7 mouse cellular contexts compared by ENCODE assay signal in the genomic region with DNA sequence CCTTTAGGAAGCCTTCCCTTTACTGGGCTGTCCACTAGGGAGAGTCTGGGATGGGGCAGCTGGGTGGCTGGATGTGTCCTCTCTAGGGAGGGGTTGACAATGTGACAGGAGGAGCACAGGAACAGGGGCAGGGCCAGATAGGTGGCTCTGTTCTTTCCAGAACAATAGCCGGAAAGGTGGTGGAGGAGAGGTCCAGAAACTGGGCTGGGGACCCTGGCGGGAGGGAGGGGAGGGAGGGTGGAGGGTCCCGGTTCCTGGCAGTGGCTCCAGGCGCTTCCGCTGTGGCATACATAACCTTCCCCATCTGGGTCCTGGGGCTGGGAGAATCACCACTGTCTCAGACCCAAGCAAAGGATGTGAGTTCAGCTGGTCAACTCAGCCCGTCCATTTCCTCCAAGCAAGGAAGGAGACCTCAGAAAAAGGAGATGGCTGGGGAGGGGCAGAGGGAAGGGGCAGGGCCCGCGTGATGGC. TPM values are rescaled to one million over a fixed set of nuclear protein-coding genes. Genes with fewer than 3 reads are reported as not detected.
DNase-seq lines count a peak whose midpoint lies in the region; ATAC-seq lines count a peak whose summit lies in the region.

No protein-coding gene starts in this region.

- peak; percentile 63 for DNase-seq in lung, postnatal 14 days
- DNase-seq in thymus, postnatal 36 days: no peak
- no peak for DNase-seq in layer of hippocampus, adult 18-20 months (ENCODE audit: low spot score in 2 of 2)
- no peak for DNase-seq in right cerebral cortex, postnatal 25 days

- H3K4me3 ChIP-seq in forebrain, embryonic 12.5 days (replicated peaks): no peak overlapping the region
- H3K4me3 ChIP-seq in heart, embryonic 13.5 days: peak overlapping the region; percentile 93
- H3K4me3 ChIP-seq in kidney, embryonic 15.5 days (replicated peaks): peak overlapping the region; percentile 83

- no peak for ATAC-seq in forebrain, embryonic 12.5 days (ENCODE audit: low FRiP score)
- no peak for ATAC-seq in heart, embryonic 13.5 days (ENCODE audit: extremely low read depth, insufficient number of reproducible peaks, low FRiP score, low TSS enrichment)
- ATAC-seq in kidney, embryonic 15.5 days (replicated peaks; ENCODE audit: low FRiP score): no peak

- H3K9me3 ChIP-seq in forebrain, embryonic 12.5 days: no peaks in the 10 kb centered on the region
- no peaks in the 10 kb centered on the region for H3K9me3 ChIP-seq in heart, embryonic 13.5 days
- H3K9me3 ChIP-seq in kidney, embryonic 15.5 days (replicated peaks): no peaks in the 10 kb centered on the region

- peak overlapping the region; percentile 59 for H3K27ac ChIP-seq in forebrain, embryonic 12.5 days
- peak overlapping the region; percentile 96 for H3K27ac ChIP-seq in heart, embryonic 13.5 days (replicated peaks)
- peak overlapping the region; percentile 82 for H3K27ac ChIP-seq in kidney, embryonic 15.5 days

- H3K9ac ChIP-seq in forebrain, embryonic 12.5 days: peak overlapping the region; percentile 33; the same call in 1 of the 2 replicates
- peak overlapping the region; percentile 97 for H3K9ac ChIP-seq in heart, embryonic 13.5 days
- H3K9ac ChIP-seq in kidney, embryonic 15.5 days: peak overlapping the region; percentile 82; the same call in 1 of the 2 replicates

- peaks cover 41% of the 10 kb centered on the region for H3K36me3 ChIP-seq in forebrain, embryonic 12.5 days (replicated peaks)
- peaks cover 59% of the 10 kb centered on the region for H3K36me3 ChIP-seq in heart, embryonic 13.5 days
- H3K36me3 ChIP-seq in kidney, embryonic 15.5 days: peaks cover 47% of the 10 kb centered on the region

- peak overlapping the region; percentile 85 for H3K4me2 ChIP-seq in forebrain, embryonic 12.5 days
- peak overlapping the region; percentile 92 for H3K4me2 ChIP-seq in heart, embryonic 13.5 days
- H3K4me2 ChIP-seq in kidney, embryonic 15.5 days: peak overlapping the region; percentile 94

- peaks cover 69% of the 10 kb centered on the region for H3K4me1 ChIP-seq in forebrain, embryonic 12.5 days
- peaks cover 75% of the 10 kb centered on the region for H3K4me1 ChIP-seq in heart, embryonic 13.5 days
- H3K4me1 ChIP-seq in kidney, embryonic 15.5 days: peaks cover 63% of the 10 kb centered on the region

- WGBS in forebrain, embryonic 12.5 days: 69% methylated on average over 8 of the region's 8 CpGs
- 47% methylated on average over 8 of the region's 8 CpGs for WGBS in heart, embryonic 13.5 days
- WGBS in kidney, embryonic 15.5 days: 59% methylated on average over 8 of the region's 8 CpGs

- H3K27me3 ChIP-seq in forebrain, embryonic 12.5 days: no peaks in the 10 kb centered on the region
- H3K27me3 ChIP-seq in heart, embryonic 13.5 days (replicated peaks): no peaks in the 10 kb centered on the region
- H3K27me3 ChIP-seq in kidney, embryonic 15.5 days: no peaks in the 10 kb centered on the region

RNA-seq across cellular contexts. Expression of gene Caskin2, which starts 4.1 kb away (rescaled TPM):
- polyA plus RNA-seq in forebrain, embryonic 12.5 days (2016; fragmentation: Nextera tagmentation; extraction: Ambion mirVana): 15.5 and 19.5 TPM in 2 replicates
- polyA plus RNA-seq in heart, embryonic 13.5 days (2015; fragmentation: Nextera tagmentation; extraction: Ambion mirVana): 20.0 and 20.1 TPM in 2 replicates
- 17.3 and 20.9 TPM in 2 replicates for polyA plus RNA-seq in kidney, embryonic 15.5 days (2015; fragmentation: Nextera tagmentation; extraction: Ambion mirVana)
- total RNA-seq in layer of hippocampus, adult 18-20 months (2021): 10 to 100 TPM; 19.4 to 19.9 TPM

RNA-seq across cellular contexts. Expression of gene Tsen54, which starts 5.2 kb away (rescaled TPM):
- 27.1 and 28.4 TPM in 2 replicates for polyA plus RNA-seq in forebrain, embryonic 12.5 days (2016; fragmentation: Nextera tagmentation; extraction: Ambion mirVana)
- polyA plus RNA-seq in heart, embryonic 13.5 days (2015; fragmentation: Nextera tagmentation; extraction: Ambion mirVana): 24.4 and 27.5 TPM in 2 replicates
- 37.3 and 39.8 TPM in 2 replicates for polyA plus RNA-seq in kidney, embryonic 15.5 days (2015; fragmentation: Nextera tagmentation; extraction: Ambion mirVana)
- 10 to 100 TPM; 11.1 to 11.4 TPM for total RNA-seq in layer of hippocampus, adult 18-20 months (2021)

RNA-seq across cellular contexts. Expression of gene Llgl2, which starts 14.5 kb away (rescaled TPM):
- 2.4 and 2.7 TPM in 2 replicates for polyA plus RNA-seq in forebrain, embryonic 12.5 days (2016; fragmentation: Nextera tagmentation; extraction: Ambion mirVana)
- polyA plus RNA-seq in heart, embryonic 13.5 days (2015; fragmentation: Nextera tagmentation; extraction: Ambion mirVana): 18.9 and 19.0 TPM in 2 replicates
- polyA plus RNA-seq in kidney, embryonic 15.5 days (2015; fragmentation: Nextera tagmentation; extraction: Ambion mirVana): 39.1 and 41.0 TPM in 2 replicates
- total RNA-seq in layer of hippocampus, adult 18-20 months (2021): 1 to 10 TPM; 2.5 to 3.0 TPM

RNA-seq across cellular contexts. Expression of gene Tmem94, which starts 44.1 kb away (rescaled TPM):
- polyA plus RNA-seq in forebrain, embryonic 12.5 days (2016; fragmentation: Nextera tagmentation; extraction: Ambion mirVana): 39.0 and 45.2 TPM in 2 replicates
- polyA plus RNA-seq in heart, embryonic 13.5 days (2015; fragmentation: Nextera tagmentation; extraction: Ambion mirVana): 34.3 and 39.4 TPM in 2 replicates
- polyA plus RNA-seq in kidney, embryonic 15.5 days (2015; fragmentation: Nextera tagmentation; extraction: Ambion mirVana): 26.6 and 27.0 TPM in 2 replicates
- 10 to 100 TPM; 50.9 to 56.1 TPM for total RNA-seq in layer of hippocampus, adult 18-20 months (2021)

RNA-seq across cellular contexts. Expression of gene Myo15b, which starts 48.9 kb away (rescaled TPM):
- 0.17 and 0.31 TPM in 2 replicates for polyA plus RNA-seq in forebrain, embryonic 12.5 days (2016; fragmentation: Nextera tagmentation; extraction: Ambion mirVana)
- polyA plus RNA-seq in heart, embryonic 13.5 days (2015; fragmentation: Nextera tagmentation; extraction: Ambion mirVana): 0.17 and 0.27 TPM in 2 replicates
- 8.0 and 11.1 TPM in 2 replicates for polyA plus RNA-seq in kidney, embryonic 15.5 days (2015; fragmentation: Nextera tagmentation; extraction: Ambion mirVana)
- under 1 TPM; 0.15 to 0.57 TPM for total RNA-seq in layer of hippocampus, adult 18-20 months (2021)

Comparison
In these comparisons a context has a peak if more than half of its experiments do, and no peak if none do; other contexts are left out.
1. H3K9ac ChIP-seq: peak in every context shown above with its lines; median percentile 97 in heart, embryonic 13.5 days; 82 in kidney, embryonic 15.5 days; 33 in forebrain, embryonic 12.5 days.